Mouse (Mus musculus): ENCODE measurements around the gene Chchd6.

The Chchd6 gene

DNA sequence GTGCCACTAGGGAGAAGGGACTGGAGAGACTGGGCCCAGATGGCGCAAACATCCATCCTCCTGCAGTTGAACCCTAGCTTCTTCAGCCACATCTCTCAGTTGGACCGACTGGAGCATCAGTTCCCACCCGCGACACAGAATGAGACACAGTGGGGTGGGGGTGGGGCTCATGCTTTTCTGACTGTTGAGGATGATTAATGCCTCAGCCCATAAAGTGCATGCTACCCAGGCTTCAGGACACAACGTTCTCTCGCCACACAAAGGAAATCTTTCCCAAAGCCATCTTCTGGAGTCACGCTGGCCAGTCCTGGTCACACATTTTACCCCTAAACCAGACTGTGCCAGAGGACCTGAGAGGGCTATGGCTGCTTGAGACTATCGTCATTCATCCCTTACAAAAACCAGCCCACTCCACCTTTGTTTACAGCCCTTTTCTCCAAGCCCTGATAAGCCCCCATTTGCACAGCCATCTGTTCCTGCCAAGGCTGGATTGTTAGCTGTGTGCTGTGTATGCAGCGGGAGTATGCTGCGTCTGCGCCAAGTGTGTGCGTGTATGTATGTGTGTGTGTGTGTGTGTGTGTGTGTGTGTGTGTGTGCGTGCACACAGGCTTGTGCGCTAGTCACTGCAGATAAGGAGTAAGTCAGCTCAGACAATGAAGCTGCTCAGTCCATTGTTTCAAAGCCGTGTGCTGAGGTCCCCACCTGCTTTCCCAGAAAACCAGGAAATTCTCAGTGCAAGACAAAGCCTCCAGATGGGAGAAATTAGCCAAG, 18.1 kb upstream of the Chchd6 start:
- no peak for TF ChIP-seq GATA4 (IDR thresholded peaks at IDR 0.05; ENCODE audit: insufficient replicate concordance, low read length)

DNA sequence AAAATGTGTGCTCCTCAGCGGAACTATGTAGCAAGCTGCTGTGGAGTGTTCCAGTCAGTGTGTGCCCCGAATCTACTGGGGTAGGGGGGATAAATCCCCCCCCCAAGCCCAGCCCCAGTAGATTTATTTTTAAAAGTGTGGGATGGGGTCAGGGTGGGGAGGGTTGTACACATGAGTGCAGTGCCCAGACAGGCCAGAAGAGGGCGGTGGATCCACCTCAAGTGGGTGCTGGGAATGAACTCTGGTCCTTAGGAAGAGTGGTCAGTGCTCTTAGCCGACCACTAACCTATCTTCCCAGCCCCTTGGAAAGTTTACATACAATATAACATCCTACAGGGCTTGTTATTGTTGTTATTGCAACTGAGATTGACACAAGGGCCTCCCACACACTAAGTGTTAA, 12.5 kb upstream of the Chchd6 start:
- TF ChIP-seq GATA4 (IDR thresholded peaks at IDR 0.05; ENCODE audit: insufficient replicate concordance, low read length) = no peak

DNA sequence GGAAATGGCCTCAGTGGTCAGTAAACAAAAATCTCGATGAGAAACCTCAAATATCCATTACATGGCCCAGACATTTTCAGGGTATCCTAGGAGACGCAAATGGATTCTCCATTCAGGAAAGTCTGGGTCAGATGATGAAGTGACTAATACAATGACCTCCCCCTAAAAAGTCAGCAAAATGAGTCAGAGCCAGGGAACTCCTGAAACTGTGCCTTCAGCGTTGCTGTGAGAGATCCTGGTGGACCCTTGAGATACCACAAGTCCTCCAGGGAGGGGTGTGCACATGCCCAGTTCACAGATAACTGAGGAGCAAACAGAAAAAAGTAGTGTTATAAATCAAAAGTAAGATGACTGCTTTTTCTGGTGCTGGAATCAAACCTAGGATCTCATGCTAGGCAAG, 10.6 kb upstream of the Chchd6 start:
- TF ChIP-seq GATA4 (IDR thresholded peaks at IDR 0.05; ENCODE audit: insufficient replicate concordance, low read length) = no peak

DNA sequence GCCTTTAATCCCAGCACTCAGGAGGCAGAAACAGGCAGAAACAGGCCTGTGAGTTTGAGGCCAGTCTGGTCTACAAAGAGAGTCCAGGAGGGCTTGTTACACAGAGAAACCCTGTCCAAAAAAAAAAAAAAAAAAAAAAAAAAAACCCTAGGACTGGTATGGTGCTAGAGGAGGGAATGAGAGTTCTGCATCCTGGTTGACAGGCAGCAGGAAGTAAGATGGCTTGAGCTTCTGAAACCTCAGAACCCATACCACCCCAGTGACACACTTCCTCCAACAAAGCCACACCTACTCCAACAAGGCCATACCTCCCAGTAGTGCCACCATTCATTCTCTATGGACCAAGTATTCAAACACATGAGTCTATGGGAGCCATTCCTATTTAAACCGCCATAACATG, 1.1 kb upstream of the Chchd6 start:
- TF ChIP-seq GATA4 (IDR thresholded peaks at IDR 0.05; ENCODE audit: insufficient replicate concordance, low read length) = no peak

DNA sequence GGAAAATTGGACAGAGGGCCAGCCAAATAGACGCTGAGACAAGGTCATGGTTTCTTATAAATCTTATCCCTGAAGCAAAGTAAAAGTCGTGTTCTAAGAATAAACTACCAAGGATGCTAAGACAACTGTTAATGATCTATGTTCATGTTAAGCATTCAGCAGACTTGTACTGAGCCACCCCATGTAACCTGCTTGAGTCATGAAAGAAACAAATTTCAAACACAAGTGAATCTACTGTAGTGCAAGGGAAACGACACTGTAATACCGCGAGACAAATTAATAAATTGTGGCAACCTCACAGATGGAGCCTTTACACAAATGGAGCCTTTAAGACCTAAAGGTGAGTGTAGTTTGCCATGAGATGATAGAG, 310 bp upstream of the Chchd6 start:
- no peak for TF ChIP-seq GATA4 (IDR thresholded peaks at IDR 0.05; ENCODE audit: insufficient replicate concordance, low read length)

DNA sequence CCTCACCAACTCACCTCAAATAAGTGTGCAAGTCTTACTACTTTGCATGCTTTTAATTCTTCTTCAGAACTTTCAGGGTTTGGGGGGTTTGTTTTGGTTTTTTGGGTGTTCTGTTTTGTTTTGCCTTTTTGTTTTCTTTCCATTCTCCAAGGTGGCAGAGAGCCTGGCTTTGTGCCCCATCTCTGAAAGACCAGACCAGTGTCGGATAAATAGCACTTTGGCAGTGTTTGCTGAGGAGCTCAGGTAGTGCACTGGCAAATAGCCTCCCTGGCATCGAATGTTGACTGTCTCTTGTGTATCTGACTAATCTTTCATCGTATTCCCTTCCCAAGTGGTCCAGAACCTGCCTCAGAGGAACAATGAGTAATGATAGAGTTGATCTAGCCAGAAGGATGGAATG, 3.4 kb downstream of the Chchd6 start:
- TF ChIP-seq GATA4 (IDR thresholded peaks at IDR 0.05; ENCODE audit: insufficient replicate concordance, low read length) = no peak

DNA sequence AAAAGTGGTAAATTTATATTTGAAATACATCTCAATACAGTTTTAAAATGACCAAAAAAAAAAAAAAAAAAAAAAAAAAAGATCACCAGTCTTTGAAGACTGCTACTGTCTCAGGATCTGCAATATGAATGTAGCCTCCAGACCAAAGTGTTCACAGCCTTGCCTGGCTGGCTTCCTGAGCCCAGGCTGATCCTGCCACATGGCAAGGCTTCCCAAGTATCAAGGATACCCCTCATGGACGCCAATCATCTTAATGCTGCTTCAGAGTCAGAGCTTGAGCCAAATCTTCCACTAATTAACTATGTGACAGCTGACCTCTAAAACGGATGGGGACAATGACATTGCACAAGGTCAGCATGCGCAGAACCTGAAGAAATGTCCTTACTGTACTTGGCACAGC, 3.9 kb downstream of the Chchd6 start:
- TF ChIP-seq GATA4 (IDR thresholded peaks at IDR 0.05; ENCODE audit: insufficient replicate concordance, low read length) = no peak

DNA sequence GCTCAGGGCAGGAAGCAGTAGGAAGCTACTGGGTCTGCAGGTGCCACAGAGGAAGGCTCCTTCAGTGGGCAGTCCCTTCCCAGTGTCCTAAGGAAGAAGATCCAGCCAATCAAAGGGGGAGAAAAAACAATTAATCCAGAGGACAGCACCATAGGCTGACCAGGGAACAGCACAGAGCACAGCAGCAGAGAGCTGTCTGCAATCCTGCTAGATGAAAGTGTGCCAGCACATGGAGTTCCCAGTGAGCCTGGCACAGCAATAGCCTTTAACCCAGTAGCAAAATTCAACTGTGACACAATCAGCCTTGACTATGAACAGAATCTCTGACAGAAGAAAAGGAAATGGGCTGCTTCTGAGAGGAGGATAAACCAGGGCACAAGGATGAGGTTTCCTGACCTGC, 9.8 kb downstream of the Chchd6 start:
- no peak for TF ChIP-seq GATA4 (IDR thresholded peaks at IDR 0.05; ENCODE audit: insufficient replicate concordance, low read length)

DNA sequence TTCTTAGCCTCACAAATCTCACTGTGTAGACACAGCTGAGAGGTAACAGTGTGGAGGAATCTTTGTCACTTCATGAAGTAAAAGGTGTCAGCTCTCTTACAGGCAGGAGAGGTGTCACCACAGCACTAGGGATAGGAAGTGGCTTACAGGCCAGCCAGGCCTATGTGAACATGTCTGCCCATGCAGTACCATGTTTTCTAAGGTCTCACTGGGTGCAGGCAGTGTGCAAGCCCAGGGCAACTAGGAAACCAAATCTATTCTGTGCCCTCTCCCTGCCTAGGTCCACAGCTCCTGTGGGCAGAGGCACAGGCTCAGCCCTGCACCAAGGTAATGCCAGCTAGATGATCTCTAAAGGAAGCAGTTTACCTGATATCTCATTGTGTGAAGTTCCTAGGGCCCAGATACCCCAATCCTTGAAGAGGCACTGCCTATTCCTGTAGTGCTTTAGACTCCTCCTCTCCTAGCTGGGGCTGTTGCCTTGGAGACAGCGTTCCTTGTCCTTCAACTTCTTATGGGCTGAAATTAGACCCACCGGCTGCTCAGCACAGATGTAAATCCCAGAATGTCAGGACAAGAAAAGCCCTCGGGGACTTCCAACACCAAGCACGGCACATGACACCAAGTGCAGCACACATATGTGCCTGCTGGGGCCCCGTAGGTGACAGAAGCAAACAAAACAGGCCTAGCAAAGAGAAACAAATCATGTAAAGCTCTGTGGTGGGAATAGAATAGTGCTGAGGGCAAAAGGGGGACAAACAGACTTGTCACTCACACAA, 10.6 kb downstream of the Chchd6 start:
- no peak for TF ChIP-seq GATA4 (IDR thresholded peaks at IDR 0.05; ENCODE audit: insufficient replicate concordance, low read length)

DNA sequence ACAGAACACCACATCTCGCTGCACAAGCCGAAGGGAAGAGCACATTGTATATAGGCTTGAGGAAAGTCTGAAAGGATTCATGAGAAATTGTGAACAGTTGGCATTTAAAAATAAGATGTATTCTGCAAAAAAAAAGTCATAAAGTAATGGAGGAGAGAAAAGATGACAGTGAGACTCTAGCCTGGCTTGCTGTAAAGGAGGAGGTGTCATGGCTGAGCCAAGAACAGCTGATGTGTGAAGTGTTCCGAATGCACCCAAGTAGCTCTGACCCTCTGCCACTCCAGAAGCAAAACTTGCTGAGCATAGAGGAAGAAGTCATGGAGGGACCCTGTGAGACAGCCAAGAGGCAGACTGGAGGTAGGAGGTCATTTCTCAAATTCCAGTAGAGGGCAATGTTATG, 12.3 kb downstream of the Chchd6 start:
- TF ChIP-seq GATA4 (IDR thresholded peaks at IDR 0.05; ENCODE audit: insufficient replicate concordance, low read length) = no peak

DNA sequence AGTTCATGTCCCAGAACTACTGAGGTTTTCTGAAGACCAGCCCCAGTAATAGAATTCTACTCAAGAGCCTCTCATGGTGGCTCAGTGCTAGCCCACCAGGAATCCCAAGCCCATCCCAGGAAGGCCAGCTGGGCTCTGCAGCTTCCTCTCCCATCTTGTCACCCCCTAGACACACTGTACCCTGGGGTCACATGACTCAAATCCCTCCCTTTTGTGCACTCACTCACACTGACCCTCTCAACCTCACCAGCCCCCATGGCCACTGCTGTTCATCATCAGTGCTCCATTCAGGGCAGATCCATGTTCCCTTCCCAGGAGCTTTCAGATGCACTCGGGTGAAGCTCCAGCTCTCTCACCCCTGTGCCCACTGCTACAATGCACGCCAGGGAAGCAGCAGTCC, 20.8 kb downstream of the Chchd6 start:
- no peak for TF ChIP-seq GATA4 (IDR thresholded peaks at IDR 0.05; ENCODE audit: insufficient replicate concordance, low read length)

DNA sequence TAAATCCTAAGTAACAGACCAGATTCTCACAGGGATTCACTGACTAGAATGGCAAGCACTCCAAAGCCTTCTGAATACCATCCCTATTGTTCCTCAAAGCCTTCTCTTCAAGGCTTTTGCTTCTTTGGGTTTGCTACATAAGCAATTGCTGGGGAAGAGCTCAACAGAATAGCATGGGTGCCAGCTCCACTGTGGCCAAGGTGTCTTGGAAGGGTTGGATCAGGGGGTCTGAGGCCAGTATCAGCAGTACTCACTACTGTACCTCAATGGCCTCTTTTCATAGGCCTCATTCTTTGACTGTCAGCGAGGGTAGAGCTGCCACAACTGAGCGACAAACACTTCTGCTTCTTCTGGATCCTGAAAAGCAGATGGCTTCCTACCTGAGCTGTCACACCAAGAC, 21.7 kb downstream of the Chchd6 start:
- no peak for TF ChIP-seq GATA4 (IDR thresholded peaks at IDR 0.05; ENCODE audit: insufficient replicate concordance, low read length)

DNA sequence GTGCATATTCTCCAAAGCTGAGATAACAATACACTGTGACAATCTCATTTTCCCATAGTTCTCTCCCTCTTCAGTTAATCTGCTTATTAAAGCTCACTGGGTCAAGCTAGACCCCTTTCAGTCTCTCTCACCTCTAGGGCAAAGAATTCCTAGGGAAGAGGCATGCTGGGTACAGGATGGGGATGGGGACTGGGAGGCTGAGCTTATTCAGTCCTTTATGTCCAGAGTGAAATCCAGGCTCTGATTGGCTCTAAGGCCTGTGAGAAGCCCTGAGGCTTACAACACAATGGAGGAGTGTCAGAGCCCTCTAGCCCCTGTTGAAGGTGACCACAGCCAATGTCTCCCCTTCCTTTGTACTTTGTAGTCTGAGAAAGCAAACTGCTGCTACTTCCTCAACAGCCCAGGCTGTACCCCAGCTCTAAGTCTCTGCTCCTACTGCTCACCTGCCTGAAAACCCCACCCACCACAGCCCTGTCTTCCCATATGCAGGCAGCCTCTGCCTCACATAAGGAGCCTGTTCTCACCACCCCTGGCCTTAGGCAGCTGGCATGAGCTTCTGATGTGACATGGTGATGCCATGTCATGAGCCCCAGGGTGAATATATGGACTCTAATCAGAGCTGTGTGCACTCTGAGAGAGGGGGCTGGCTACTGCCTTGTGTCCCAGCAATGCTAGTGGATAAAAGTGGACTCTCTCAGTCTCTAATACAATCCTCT, 22.4 kb downstream of the Chchd6 start:
- no peak for TF ChIP-seq GATA4 (IDR thresholded peaks at IDR 0.05; ENCODE audit: insufficient replicate concordance, low read length)

DNA sequence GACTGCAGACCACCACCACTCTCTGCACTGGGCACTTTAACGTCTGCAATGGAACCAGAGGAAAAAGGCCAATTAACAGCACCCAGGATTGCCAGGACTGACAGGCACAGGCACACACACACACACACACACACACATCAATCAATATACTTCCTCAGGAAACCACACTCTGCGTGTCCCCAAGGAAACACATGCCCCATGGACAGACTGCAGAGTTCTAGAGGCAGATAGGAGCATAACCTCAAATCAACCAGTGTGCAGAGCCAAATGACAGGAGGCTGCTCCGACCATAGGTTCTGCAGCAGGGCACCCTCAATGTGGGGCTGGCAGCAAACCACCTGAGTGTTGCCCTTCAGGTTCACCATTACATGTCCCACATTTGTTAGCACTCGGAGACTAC, 26.1 kb downstream of the Chchd6 start:
- TF ChIP-seq GATA4 (IDR thresholded peaks at IDR 0.05; ENCODE audit: insufficient replicate concordance, low read length) = no peak

DNA sequence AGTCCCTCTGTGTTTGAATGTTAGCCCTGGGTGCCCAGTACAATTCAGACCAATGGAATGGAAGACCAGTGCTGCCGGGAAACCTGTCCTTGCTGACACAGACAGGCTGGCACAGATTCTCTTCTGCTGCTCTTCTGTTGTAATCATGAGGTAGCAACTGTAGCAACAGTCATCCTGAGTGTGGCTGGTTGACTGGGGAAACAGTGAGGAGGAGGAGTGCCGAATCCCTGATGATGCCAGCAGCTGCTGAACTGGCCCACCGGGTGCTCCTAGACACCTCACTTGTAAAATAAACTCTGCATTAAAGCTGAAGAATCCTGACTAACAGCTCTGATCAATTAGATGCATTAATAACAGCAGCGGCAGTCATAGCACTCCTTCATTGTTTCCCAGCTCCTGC, 28.7 kb downstream of the Chchd6 start:
- no peak for TF ChIP-seq GATA4 (IDR thresholded peaks at IDR 0.05; ENCODE audit: insufficient replicate concordance, low read length)

DNA sequence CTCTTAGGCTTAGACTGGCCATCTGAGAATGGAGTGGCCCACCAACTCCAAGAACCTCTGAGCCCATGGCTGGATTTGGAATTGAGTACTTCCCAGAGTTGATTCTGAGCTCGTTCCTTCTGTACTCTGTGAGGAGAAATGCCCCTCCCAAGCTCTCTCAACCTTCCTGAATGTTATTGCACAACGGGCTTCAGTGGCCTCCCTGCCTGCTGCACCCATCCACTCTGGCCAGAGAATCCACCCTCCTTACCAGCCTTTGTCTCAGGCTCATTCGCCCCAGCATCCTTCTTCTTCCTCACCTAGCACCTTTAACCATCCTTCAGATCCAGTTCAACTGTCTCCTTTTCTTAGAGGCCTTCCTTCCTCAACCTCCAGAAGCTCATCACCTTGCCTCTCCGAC, 32.1 kb downstream of the Chchd6 start:
- no peak for TF ChIP-seq GATA4 (IDR thresholded peaks at IDR 0.05; ENCODE audit: insufficient replicate concordance, low read length)
